Mouse (Mus musculus) layer of hippocampus, adult 8-10 months (tissue): ENCODE measurements around the gene Gapt. TPM values are rescaled to one million over a fixed set of nuclear protein-coding genes. Genes with fewer than 3 reads are reported as not detected.

Source experiments
- DNase-seq, 2 experiments: peaks; one replicate each; pipeline ENCODE4 v3.0.0; 2022; ENCODE audit warnings: low spot score in 2 of 2
- total RNA-seq, 4 experiments: library from RNA; stranded (reverse); gene quantifications; 2 replicates each; pipeline ENCODE4 v1.2.4; 2022

Gapt gene
- total RNA-seq, 4 experiments from 2014 or later: not detected

DNA sequence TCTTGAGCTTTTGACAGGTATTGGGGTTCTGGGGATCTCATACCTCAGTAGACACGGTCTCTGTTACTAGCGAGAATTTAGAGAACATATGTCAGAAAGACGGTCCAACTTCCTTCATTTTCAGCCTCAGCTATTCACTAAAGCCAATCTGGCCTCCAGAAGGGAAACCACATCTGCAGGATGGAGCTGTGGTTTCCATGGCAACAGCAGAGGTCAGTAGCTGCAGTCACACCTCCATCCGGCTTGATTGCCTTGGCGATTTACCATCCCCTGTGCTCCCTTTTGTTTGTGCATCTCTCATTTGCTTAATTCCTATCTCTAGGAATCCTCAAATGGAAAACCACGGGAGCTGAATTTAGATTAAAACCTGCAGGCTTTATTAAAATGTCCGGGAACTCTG lies 10.3 kb downstream of the Gapt start:
- DNase-seq: no peak

DNA sequence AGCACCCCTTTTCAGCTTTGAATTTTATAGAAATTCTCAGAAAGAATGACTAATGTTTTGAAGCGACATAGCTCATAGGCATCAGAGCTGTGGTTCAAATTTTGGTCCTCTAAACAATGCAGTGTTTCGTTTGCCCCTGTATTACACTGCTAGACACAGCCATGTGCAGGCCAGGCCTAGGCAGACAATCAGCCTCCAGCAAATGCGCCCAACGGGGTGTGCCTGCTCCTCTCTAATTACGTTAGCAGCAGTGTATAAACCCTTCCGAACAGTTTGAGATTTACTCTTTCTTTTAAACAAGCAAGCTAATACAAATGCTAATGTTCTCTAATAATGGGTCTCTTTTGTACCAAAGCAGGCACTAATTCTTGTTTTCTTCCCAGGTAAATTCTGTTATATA lies 14.4 kb downstream of the Gapt start:
- DNase-seq: no peak

DNA sequence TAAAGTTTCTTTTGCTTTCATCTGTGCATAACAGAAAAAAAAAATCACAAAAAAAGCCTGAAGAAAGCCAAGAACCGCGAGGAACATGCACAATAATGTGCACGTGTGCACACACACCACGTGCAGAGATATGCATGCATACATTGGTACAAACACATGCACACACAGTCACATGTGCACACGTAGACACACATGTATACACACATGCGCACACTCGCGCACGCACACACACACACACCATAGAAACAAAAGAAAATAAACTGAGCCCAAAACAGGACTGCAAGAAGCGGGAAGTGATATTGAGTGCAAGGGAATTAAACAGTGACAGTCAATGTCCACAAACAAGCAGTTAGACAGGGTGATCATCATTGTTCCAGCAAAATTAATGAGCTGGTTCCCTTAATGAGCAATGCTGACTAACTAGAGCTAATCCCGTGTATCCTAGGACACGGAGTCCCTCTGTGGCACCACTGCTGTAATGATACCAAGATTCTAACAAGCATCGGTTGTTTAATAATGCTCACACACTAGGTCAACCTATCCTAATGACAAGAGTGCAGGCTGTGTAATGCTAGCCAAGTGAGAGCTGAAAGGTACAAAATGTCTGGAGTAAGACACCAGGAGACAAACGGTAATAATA lies 23.9 kb downstream of the Gapt start:
- DNase-seq: no peak

DNA sequence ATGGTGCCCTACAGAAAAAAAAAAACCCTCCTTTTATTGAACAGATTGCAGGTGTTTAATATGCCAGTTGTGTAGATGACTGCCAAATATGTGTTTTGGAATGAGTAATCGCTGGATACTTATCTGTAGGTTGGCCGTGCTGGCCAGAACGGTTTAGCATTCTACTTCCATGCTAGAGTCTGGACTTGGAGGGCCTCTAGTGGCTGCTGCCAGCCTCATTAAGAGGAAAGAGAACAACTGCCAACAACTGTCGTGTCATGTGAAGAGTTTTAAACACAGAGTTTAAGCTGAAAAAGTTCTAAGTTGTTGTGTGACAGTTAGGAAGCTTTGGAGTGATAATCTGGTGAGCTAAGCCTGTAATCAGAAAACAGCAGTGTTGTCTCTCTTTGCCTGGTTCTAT lies 38.3 kb downstream of the Gapt start:
- DNase-seq: peak in 1 of 2 experiments; percentile 17

DNA sequence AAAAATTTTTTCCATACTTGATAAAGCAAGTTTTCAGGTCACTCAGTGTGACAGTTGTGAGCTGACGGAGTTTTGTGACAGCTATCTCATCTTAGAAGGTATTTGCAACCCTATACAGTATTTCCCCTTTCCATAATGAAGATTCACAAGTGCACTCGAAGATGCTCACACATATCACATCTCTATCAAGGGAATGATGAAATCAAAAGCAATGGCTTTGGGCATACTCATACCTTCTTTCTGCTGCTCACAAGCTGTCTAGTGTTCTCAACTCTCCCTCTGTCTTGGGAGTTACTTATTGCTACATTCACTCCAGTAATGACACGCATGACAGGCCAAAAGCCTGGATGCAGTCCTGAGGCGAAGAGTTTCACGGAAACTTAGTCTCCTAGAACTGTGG lies 49.8 kb downstream of the Gapt start:
- DNase-seq: no peak

Other genes starting within 250 kb of the Gapt start
- 100 to 1,000 TPM; 164 to 218 (median 172) TPM for gene Rab3c, start 76.2 kb downstream of the Gapt start, total RNA-seq
- gene Plk2, start 37.8 kb upstream of the Gapt start, total RNA-seq: 100 to 1,000 TPM; 223 to 254 (median 243) TPM